Mouse (Mus musculus): ENCODE measurements around the gene H2afx. TPM values are rescaled to one million over a fixed set of nuclear protein-coding genes. Genes with fewer than 3 reads are reported as not detected.
A peak's percentile ranks its signal among the peaks of the same experiment; 100 is the strongest.
"Not testable (repeated sequence)": the region's sequence is repeated elsewhere in the genome, so short reads cannot be mapped to it uniquely, and the experiment has no call there.

The H2afx gene
- polyA plus RNA-seq, 2 experiments = 256 to 311 TPM

DNA sequence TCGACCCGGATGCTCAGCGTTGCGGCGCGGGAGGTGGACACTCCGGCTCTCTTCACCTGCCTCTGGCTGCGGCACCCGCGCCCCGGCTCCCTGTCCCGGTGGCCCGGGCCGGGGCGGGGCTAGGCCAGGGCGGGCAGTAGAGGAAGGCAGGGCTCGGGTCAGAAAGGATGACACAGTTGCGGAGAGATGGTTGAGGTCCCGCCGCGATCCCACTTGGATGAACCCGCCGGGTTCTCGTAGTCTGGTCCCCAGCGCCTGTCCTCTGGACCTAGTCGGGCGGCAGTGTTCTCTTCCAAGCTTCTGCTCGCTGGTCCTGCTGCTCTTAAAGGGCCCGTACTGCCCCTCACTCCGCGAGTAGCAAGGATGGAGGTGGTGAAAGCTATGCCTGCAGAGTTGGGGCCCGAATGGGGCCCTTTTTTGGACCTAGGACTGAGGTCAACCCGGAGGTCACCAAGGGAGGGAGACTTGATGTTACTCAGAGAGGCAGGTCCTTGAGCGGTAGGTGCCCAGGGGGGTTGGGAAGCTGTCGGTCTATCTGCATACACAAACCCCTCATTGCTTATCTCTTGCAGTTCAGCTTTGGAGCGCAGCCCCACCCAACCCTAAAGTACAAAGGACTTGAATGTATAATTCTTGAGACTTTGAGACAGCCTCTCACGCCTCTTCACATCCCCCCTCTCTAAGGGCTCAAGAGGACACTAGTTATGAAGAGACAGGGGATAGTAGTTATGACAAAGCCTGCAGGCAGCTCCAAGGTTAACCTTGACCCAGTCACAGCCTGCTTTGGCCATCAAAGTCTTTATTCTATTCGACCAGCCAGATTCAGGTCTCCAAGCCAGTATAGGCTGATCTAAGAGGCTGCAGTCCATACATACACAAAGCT, 46.2 kb upstream of the H2afx start, which contains the start of gene Abcg4:
Gene Abcg4, minus strand, starts transcription at position 540 of the 883 bp plus-strand sequence.
- H3K9me3 ChIP-seq (ENCODE audit: control insufficient read depth, low read length) = no peaks in the 10 kb centered on the region
- ATAC-seq (ENCODE audit: low FRiP score, low read depth) (peak; percentile 36; the same call in 1 of the 2 replicates), DNase-seq (ENCODE audit: low spot score) (no peak)
- WGBS = 3% methylated on average over 25 of the region's 38 CpGs
- H3K27ac ChIP-seq (replicated peaks; ENCODE audit: low read depth, low read length) = no peak within 1 kb of the TSS
- TF ChIP-seq POLR2A (IDR thresholded peaks at IDR 0.05; ENCODE audit: borderline replicate concordance, extremely low read depth, insufficient read depth, insufficient read length) = no peak
- H3K4me2 ChIP-seq (replicated peaks; ENCODE audit: low read depth, low read length, severe bottlenecking) = peak within 1 kb of the TSS; percentile 84
- peak within 1 kb of the TSS; percentile 63 for H3K4me3 ChIP-seq (replicated peaks; ENCODE audit: low read length)
- peak within 1 kb of the TSS; percentile 76 for H3K9ac ChIP-seq (ENCODE audit: low read depth, low read length, severe bottlenecking)
- no peaks in the 10 kb centered on the region for H3K27me3 ChIP-seq (ENCODE audit: control insufficient read depth, insufficient read depth, low read length)
- H3K4me1 ChIP-seq (ENCODE audit: control insufficient read depth, insufficient read depth, low read length) = peaks cover 11% of the 10 kb centered on the region
- H3K36me3 ChIP-seq (ENCODE audit: control insufficient read depth, insufficient read depth, low read length) = peaks cover 23% of the 10 kb centered on the region

DNA sequence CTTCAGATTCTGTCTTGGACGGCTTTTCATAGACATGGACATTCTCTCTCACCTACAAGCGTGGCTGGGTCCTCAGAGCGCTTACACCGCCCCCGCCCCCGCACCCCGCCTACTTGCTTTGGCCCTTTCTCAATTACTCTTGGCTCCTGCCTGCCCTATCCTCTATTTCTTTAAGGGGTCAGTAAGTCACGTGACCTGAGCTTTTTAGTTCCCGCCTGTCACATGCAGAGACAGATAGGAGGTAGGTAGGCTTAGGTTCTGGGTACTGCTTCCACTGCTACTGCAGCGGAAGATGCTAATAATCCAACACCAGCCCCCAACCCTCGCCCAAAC, 45.6 kb upstream of the H2afx start:
- Histone ChIP-seq H3K9ac (ENCODE audit: low read depth, low read length, severe bottlenecking) (no peak overlapping the region), H3K4me3 (replicated peaks; ENCODE audit: low read length) (peak overlapping the region; percentile 63; the same call in 1 of the 2 replicates), H3K36me3 (ENCODE audit: control insufficient read depth, insufficient read depth, low read length) (peaks cover 29% of the 10 kb centered on the region), H3K9me3 (ENCODE audit: control insufficient read depth, low read length) (no peaks in the 10 kb centered on the region), H3K27me3 (ENCODE audit: control insufficient read depth, insufficient read depth, low read length) (no peaks in the 10 kb centered on the region), H3K4me1 (ENCODE audit: control insufficient read depth, insufficient read depth, low read length) (peaks cover 11% of the 10 kb centered on the region), H3K27ac (replicated peaks; ENCODE audit: low read depth, low read length) (no peak overlapping the region), H3K4me2 (replicated peaks; ENCODE audit: low read depth, low read length, severe bottlenecking) (peak overlapping the region; percentile 84)
- ATAC-seq (ENCODE audit: low FRiP score, low read depth) (no peak), DNase-seq (ENCODE audit: low spot score) (no peak)
- TF ChIP-seq POLR2A (IDR thresholded peaks at IDR 0.05; ENCODE audit: borderline replicate concordance, extremely low read depth, insufficient read depth, insufficient read length) = no peak
- 5% methylated on average over 11 of the region's 11 CpGs for WGBS

DNA sequence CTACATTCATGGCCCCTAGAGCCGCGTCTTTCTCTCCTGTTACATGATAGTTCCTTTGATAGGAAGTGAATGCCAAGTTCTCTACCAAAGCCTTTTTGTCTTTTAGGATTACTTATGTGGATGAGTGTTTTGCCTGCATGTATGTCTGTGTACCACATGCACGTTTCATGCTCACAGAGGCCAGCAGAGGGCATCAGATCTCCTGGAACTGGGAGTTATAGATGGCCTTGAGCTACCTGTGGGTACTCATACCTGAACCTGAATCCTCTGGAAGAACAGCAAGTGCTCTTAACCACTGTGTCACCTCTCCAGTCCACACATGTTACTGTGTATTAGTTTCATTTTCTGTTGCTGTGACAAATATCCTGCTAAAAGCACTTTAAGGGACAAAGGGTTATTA, 42.0 kb upstream of the H2afx start:
- ATAC-seq (ENCODE audit: low FRiP score, low read depth) = no peak
- peaks cover 7% of the 10 kb centered on the region for H3K4me1 ChIP-seq (ENCODE audit: control insufficient read depth, insufficient read depth, low read length)
- peaks cover 63% of the 10 kb centered on the region for H3K36me3 ChIP-seq (ENCODE audit: control insufficient read depth, insufficient read depth, low read length)
- TF ChIP-seq POLR2A (IDR thresholded peaks at IDR 0.05; ENCODE audit: borderline replicate concordance, extremely low read depth, insufficient read depth, insufficient read length) = no peak
- no peak overlapping the region for H3K27ac ChIP-seq (replicated peaks; ENCODE audit: low read depth, low read length)
- no peaks in the 10 kb centered on the region for H3K27me3 ChIP-seq (ENCODE audit: control insufficient read depth, insufficient read depth, low read length)
- H3K9ac ChIP-seq (ENCODE audit: low read depth, low read length, severe bottlenecking) = no peak overlapping the region
- no peak for DNase-seq (ENCODE audit: low spot score)
- WGBS = 66% methylated on average over 3 of the region's 3 CpGs
- H3K9me3 ChIP-seq (ENCODE audit: control insufficient read depth, low read length) = no peaks in the 10 kb centered on the region
- H3K4me3 ChIP-seq (replicated peaks; ENCODE audit: low read length) = no peak overlapping the region
- H3K4me2 ChIP-seq (replicated peaks; ENCODE audit: low read depth, low read length, severe bottlenecking) = no peak overlapping the region

DNA sequence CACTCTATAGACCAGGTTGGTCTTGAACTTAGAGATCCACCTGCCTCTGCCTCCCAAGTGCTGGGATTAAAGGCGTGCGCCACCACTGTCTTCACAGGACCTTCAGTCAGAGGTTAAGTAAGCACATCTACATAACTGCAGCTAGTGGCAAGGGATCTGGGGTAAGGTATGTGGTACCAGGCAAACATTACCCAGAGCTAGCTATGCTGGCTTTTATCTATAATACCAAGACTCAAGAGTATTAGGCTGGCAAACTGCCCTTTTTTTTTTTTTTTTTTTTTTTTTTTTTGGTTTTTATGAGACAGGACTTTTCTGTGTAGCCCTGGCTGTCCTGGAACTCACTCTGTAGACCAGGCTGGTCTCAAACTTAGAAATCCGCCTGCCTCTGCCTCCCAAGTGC, 34.5 kb upstream of the H2afx start:
- peaks cover 78% of the 10 kb centered on the region for H3K36me3 ChIP-seq (ENCODE audit: control insufficient read depth, insufficient read depth, low read length)
- H3K27me3 ChIP-seq (ENCODE audit: control insufficient read depth, insufficient read depth, low read length); H3K27ac ChIP-seq (replicated peaks; ENCODE audit: low read depth, low read length); DNase-seq (ENCODE audit: low spot score); H3K4me1 ChIP-seq (ENCODE audit: control insufficient read depth, insufficient read depth, low read length); H3K4me2 ChIP-seq (replicated peaks; ENCODE audit: low read depth, low read length, severe bottlenecking); ATAC-seq (ENCODE audit: low FRiP score, low read depth); H3K9ac ChIP-seq (ENCODE audit: low read depth, low read length, severe bottlenecking); H3K4me3 ChIP-seq (replicated peaks; ENCODE audit: low read length); H3K9me3 ChIP-seq (ENCODE audit: control insufficient read depth, low read length): not testable (repeated sequence)
- WGBS = 94% methylated on average over 3 of the region's 3 CpGs

DNA sequence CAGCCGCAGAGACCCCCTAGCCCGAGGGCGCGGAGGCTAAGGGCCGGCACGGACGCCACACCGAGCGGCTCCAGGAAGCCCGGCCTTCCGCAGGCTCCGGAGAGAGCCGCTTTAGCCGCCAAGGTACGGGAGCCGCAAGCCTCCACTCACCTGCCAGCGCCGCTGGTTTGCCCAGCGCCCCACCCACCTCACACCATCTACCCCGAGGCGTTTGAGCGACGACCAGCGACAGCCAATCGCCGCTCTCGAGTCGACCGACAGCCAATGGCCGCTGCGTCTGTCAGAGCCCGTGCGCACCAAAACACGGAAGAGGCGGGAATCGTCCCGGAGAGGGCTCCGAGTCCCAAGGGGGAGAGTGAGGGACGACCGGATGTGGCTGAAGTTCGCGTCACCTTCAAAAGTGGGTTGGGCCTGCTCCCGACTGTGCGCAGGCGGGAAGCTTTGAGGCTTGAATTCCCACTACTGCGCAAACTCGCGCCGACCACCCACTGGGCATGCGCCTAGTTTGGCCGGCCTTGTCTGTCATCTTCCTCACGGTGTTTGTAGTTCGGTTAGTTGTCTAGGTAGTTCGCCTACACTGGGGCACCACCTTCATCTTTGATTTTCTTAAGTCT, 28.9 kb upstream of the H2afx start, which contains the start of gene Hinfp:
Gene Hinfp, minus strand, starts transcription at position 206 of the 614 bp plus-strand sequence.
- peak; percentile 99 for DNase-seq (ENCODE audit: low spot score)
- Histone ChIP-seq H3K9ac (ENCODE audit: low read depth, low read length, severe bottlenecking) (peak within 1 kb of the TSS; percentile 70), H3K27ac (replicated peaks; ENCODE audit: low read depth, low read length) (peak within 1 kb of the TSS; percentile 33), H3K27me3 (ENCODE audit: control insufficient read depth, insufficient read depth, low read length) (no peaks in the 10 kb centered on the region), H3K36me3 (ENCODE audit: control insufficient read depth, insufficient read depth, low read length) (peaks cover 29% of the 10 kb centered on the region), H3K9me3 (ENCODE audit: control insufficient read depth, low read length) (no peaks in the 10 kb centered on the region), H3K4me1 (ENCODE audit: control insufficient read depth, insufficient read depth, low read length) (peaks cover 5% of the 10 kb centered on the region), H3K4me2 (replicated peaks; ENCODE audit: low read depth, low read length, severe bottlenecking) (peak within 1 kb of the TSS; percentile 79), H3K4me3 (replicated peaks; ENCODE audit: low read length) (peak within 1 kb of the TSS; percentile 73)
- TF ChIP-seq POLR2A (IDR thresholded peaks at IDR 0.05; ENCODE audit: borderline replicate concordance, extremely low read depth, insufficient read depth, insufficient read length) = 0 out of 2 replicates have a peak, but pooled peaks have one; percentile 56
- WGBS = under 1% methylated on average over 54 of the region's 54 CpGs
- ATAC-seq (ENCODE audit: low FRiP score, low read depth) = peak; percentile 98
